Mouse (Mus musculus): ENCODE data around the gene Rgs16.
"Not testable (repeated sequence)": the region's sequence is repeated elsewhere in the genome, so short reads cannot be mapped to it uniquely, and the experiment has no call there.

DNA sequence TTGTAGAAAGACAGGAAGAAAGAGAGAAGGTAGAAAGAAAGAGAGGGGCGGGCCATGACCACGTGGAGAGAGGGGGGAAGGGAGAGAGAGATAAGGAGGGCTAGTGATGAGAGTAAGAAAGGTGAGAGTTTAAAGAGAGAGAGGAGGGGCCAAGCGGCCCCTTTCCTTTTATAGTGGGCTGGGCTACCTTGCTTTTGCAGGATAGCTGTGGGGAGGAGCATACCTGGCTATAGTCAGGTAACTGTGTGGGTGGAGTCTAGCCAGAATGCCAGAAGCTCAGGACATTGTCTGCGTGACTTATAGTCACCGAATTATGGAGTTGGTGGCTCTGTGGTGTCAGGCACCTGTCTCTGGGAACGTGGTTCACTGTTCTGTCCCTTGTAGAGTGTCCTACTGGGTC, 29.4 kb downstream of the Rgs16 start:
- TF ChIP-seq MYOD1 (IDR thresholded peaks at IDR 0.05; ENCODE audit: control insufficient read depth, insufficient read length, low read depth); CTCF (IDR thresholded peaks at IDR 0.05; ENCODE audit: control insufficient read depth, insufficient read depth, insufficient read length); MYOG (IDR thresholded peaks at IDR 0.05; ENCODE audit: control insufficient read depth, extremely low read depth, insufficient read length); MAX (IDR thresholded peaks at IDR 0.05); USF1 (IDR thresholded peaks at IDR 0.05; ENCODE audit: low read depth); CEBPB (IDR thresholded peaks at IDR 0.05; ENCODE audit: low read depth); FOSL1 (IDR thresholded peaks at IDR 0.05; ENCODE audit: insufficient read depth, low read length, poor library complexity, severe bottlenecking): not testable (repeated sequence)

Data from C2C12 (cell line).